Mouse (Mus musculus) cerebellum, adult 2 months (tissue): ENCODE measurements around the gene 4931414P19Rik. TPM values are rescaled to one million over a fixed set of nuclear protein-coding genes. Genes with fewer than 3 reads are reported as not detected.

ENCODE experiments used
- DNase-seq, 2 experiments: peaks; one replicate each; pipeline ENCODE4 v3.0.0; 2021
- H3K27ac ChIP-seq: fragments of 200-500 bp; 2 replicates; pipeline ENCODE4 v1.5.1; 2012; ENCODE audit warnings: low read length, control low read depth, inconsistent platforms; ENCODE audit not compliant: insufficient read depth
- H3K27me3 ChIP-seq: fragments of 200-500 bp; 2 replicates; pipeline ENCODE4 v1.6.1; 2012; ENCODE audit warnings: inconsistent platforms, mild to moderate bottlenecking, low read length, moderate library complexity; ENCODE audit not compliant: control insufficient read depth, insufficient read depth
- H3K4me1 ChIP-seq: fragments of 200-500 bp; 2 replicates; pipeline ENCODE4 v1.6.1; 2011; ENCODE audit warnings: low read length; ENCODE audit not compliant: control insufficient read depth, insufficient read depth
- H3K4me3 ChIP-seq: fragments of 200-500 bp; replicated peaks from 2 replicates; pipeline ENCODE3; 2011; ENCODE audit warnings: mild to moderate bottlenecking, low read depth, low read length, control low read depth; ENCODE audit not compliant: insufficient read depth
- CTCF ChIP-seq: fragments of 200-500 bp; IDR thresholded peaks from 2 replicates; pipeline ENCODE4 v1.5.1; 2011; ENCODE audit warnings: low read depth, mild to moderate bottlenecking, control low read depth, low read length, moderate library complexity, borderline replicate concordance; ENCODE audit not compliant: insufficient read depth
- POLR2A ChIP-seq: fragments of 200-500 bp; IDR thresholded peaks from 2 replicates; pipeline ENCODE4 v1.6.1; 2011; ENCODE audit warnings: low read length, control low read depth, borderline replicate concordance; ENCODE audit not compliant: insufficient read depth
- WGBS: fragments of 180-500 bp; shearing (Covaris S2); methylation state at CpG from one replicate; pipeline ENCODE4 v1.1.7; 2018; 5-methylcytosine and 5-hydroxymethylcytosine counted together
- polyA plus RNA-seq: library from polyadenylated mRNA; depleted of rRNA; stranded (reverse); fragments of >200 nt; gene quantifications from 2 replicates; pipeline ENCODE4 v1.2.3, GENCODE M21; 2012

Gene 4931414P19Rik
- polyA plus RNA-seq, 1 experiment = 4.0 TPM

DNA sequence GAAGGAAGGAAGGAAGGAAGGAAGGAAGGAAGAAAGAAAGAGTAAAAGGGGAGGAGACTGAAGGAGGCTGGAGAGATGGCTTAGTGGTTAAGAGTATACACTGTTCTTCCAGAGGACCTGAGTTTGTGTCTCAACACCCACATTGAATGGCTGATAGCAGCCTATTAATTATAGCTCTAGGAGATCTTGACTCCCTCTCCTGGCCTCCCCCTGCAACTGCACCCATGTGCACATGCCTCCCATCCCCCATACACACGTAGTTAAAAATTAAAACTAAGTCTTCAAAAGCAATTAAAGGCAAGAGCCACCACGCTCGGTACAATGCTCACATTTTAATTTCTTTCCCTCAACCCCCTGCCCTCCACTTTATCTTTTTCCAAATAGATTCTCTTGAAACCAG lies 11.7 kb downstream of the 4931414P19Rik start:
- no peak for TF ChIP-seq POLR2A
- H3K27me3 ChIP-seq = no peaks in the 10 kb centered on the region
- 95% methylated on average over 3 of the region's 3 CpGs for WGBS
- H3K27ac ChIP-seq = no peak overlapping the region
- no peaks in the 10 kb centered on the region; the same call in 1 of the 2 replicates for H3K4me1 ChIP-seq
- no peak overlapping the region for H3K4me3 ChIP-seq
- DNase-seq = no peak

DNA sequence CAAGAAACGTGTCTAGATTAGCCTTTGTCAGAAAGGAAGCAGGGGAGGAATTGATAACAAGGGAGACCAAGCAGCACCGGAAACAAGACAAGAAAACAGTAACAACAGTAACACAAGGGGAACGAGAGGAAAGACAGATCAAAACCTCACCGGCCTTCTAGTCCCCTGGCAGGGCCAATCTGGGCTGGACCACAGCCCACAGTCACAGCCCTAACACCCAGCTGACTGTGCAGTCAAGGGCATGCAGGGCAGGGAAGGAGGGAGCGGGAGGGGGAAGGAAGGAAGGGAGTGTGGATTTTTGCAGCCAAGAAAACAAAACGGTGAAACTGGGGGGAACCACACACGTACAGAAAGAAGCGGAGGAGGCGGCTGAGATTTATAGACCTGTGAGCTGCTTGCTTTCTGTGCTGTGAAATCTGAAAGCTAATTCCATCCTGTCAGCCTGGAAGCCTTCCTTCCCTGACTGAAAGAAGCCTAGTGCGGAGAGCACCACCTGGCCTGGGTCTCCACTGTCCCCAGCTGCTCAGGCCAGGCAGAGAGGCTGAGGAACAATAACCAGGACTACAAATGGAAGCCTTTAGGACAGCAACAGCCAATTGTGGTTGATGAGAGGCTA lies 13.4 kb downstream of the 4931414P19Rik start:
- 28% methylated on average over 10 of the region's 10 CpGs for WGBS
- DNase-seq = no peak
- H3K4me1 ChIP-seq = no peaks in the 10 kb centered on the region; the same call in 1 of the 2 replicates
- H3K27ac ChIP-seq = no peak overlapping the region
- no peaks in the 10 kb centered on the region for H3K27me3 ChIP-seq
- H3K4me3 ChIP-seq = no peak overlapping the region
- TF ChIP-seq POLR2A (no peak), CTCF (no peak)

DNA sequence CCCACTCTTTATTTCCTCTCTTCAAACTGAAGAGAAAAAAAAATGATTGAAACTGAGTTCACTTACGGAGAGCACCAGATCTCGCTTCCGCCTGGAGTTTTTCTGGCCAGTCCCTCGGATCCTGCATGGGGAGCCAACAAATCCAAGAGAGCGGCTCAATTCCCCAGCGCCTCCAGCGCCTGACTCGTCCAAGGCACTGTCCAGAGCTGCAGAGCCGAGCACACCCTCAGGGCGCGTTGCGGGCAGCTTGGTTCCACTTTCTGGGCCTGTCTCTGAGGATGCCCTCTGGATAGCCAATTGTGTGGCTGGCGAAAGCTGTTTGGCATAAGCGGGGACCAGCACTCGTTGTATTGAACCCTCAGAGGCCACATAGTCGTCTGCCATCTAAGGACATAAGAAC lies 14.7 kb downstream of the 4931414P19Rik start:
- Histone ChIP-seq H3K4me3 (no peak overlapping the region), H3K27me3 (no peaks in the 10 kb centered on the region), H3K4me1 (no peaks in the 10 kb centered on the region; the same call in 1 of the 2 replicates), H3K27ac (no peak overlapping the region)
- DNase-seq = no peak
- TF ChIP-seq CTCF = no peak
- no peak for TF ChIP-seq POLR2A
- WGBS = 87% methylated on average over 16 of the region's 16 CpGs

DNA sequence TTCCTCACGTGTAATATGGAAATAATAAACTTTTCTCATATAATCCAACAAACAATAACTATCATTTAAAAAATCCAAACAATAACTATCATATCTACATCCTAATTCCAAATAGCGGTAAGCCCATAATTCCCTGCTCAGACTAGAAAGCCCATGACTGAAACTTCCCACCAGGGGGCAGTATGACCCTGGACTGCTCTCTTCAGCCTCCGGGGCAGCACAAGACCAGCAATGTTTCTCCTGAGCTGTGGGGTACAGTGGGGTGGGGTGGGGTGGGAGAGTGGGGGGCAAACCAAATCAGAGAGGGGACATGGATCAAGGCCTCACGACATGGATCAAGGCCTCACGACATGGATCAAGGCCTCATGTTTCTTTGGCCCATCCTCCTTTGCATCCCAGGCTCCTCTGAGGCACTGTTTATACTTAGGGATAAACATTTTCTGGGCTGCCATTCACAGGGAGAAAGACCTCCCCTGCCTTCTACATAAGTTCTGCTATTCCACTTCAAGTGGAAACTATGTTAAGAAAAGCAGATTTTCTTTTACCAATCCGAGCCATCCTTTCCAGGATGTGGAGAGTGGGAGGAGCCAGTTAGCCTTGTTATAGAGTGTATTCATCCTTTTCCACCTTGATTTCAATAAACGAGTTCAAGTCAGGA lies 22.0 kb downstream of the 4931414P19Rik start:
- H3K27me3 ChIP-seq = no peaks in the 10 kb centered on the region
- no peak overlapping the region for H3K27ac ChIP-seq
- H3K4me1 ChIP-seq = no peaks in the 10 kb centered on the region
- DNase-seq = peak; percentile 44 to 54
- peak; percentile 64; the same call in 1 of the 2 replicates for TF ChIP-seq CTCF
- TF ChIP-seq POLR2A = no peak
- no peak overlapping the region for H3K4me3 ChIP-seq
- 48% methylated on average over 7 of the region's 7 CpGs for WGBS

DNA sequence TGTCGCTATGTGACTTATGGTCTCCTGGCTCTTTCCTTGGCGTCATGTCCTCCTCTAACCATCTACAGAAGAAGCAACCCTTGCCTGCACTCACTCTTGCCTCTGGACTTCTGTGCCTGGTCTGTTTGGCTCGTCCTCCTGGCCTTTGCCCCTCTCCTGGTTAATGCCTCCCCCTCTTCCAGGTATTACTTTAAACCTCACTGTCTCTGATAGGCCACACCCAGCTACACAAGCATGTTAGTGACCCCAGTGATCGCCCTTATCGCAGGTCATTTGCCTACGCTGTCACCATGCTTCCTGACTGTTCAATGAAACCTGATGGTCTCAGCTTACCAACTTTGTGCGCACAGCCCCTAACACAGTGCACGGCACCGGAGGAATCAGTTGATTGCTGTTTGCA lies 23.3 kb downstream of the 4931414P19Rik start:
- no peaks in the 10 kb centered on the region for H3K4me1 ChIP-seq
- WGBS = 92% methylated on average over 9 of the region's 9 CpGs
- H3K27ac ChIP-seq = no peak overlapping the region
- DNase-seq = no peak
- H3K27me3 ChIP-seq = no peaks in the 10 kb centered on the region; the same call in 1 of the 2 replicates
- TF ChIP-seq CTCF (no peak), POLR2A (no peak)
- no peak overlapping the region for H3K4me3 ChIP-seq

DNA sequence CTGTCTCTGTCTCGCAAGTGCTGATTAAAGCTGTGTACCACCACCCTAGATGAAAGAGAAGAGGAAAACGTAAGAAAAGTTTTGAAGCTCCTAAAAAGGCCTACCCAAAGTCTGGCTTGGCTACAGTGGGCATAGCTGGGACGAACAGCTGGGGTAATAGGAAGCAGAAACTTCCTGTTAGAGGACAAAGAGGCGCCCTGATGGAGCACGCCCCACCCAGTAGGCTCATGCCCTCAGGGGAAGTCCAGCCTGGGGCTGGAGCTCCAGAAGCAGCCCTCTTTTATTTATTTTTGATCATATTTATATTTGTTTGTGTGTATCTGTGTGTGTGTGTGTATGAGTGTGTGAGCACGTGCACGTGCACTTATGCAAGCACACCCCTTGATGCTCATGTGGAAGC lies 26.2 kb downstream of the 4931414P19Rik start:
- H3K4me3 ChIP-seq = no peak overlapping the region
- H3K27ac ChIP-seq = no peak overlapping the region
- no peaks in the 10 kb centered on the region for H3K4me1 ChIP-seq
- 93% methylated on average over 7 of the region's 7 CpGs for WGBS
- no peak for DNase-seq
- TF ChIP-seq CTCF = no peak
- TF ChIP-seq POLR2A = no peak
- H3K27me3 ChIP-seq = peaks cover 10% of the 10 kb centered on the region; the same call in 1 of the 2 replicates

DNA sequence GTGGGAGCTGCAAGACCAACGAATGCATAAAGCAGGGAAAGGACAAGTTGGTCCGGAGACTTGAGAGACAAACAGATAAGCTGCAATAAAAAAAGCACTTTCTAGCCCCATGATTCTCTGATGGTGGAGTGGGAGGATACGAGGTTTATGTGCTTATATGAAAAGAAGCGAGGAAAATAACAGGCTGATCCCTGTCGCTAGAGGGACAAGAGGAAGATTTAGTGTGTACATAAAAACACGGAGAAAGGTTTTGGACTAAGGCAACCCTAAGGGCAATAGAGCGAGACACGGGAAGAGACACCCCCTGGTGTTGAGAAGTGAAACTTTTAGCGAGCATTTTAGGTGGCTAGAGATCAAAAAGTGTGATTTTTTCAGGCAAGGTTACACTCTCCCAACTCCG lies 27.7 kb downstream of the 4931414P19Rik start:
- TF ChIP-seq POLR2A (no peak), CTCF (peak; percentile 17; the same call in 1 of the 2 replicates)
- peaks cover 10% of the 10 kb centered on the region; the same call in 1 of the 2 replicates for H3K27me3 ChIP-seq
- 2% methylated on average over 10 of the region's 10 CpGs for WGBS
- H3K27ac ChIP-seq = no peak overlapping the region
- no peaks in the 10 kb centered on the region for H3K4me1 ChIP-seq
- no peak for DNase-seq
- H3K4me3 ChIP-seq = peak overlapping the region; percentile 60
